Mouse (Mus musculus): ENCODE measurements around the gene Unc13d.

Gene Unc13d

DNA sequence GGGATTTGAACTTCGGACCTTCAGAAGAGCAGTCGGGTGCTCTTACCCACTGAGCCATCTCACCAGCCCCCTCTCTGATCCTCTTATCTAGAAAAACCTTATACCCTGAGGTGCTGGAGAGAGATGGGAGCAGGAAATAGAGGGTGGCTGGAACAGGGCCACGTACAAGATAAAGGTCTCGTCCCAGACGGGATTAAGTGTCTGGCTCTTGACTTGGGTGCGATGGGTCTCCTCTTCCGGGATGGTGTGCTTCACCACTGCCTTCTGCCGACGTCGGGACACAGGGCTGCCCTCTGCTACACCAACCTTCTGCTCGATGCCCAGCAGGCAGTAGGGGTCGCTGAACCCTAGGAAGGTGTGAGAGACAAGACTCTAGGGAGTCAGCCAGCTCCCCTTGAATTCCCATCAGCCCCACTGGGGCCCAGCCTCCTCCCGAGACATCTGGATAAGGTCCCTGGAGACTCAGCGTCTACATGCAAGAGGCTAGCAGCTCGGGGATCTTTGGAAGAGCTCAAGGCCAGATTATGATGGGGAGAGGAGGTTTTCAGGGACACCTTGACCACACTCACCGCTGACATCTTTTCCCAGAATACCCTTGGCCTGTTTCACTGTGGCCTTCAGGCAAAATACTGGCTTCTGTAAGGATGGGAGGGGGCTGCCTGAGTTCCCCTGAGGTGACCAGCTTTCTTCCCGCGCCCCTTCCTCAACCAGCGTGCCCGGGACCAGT is 2.1 kb downstream of the Unc13d start:
- DNase-seq, result no peak

DNA sequence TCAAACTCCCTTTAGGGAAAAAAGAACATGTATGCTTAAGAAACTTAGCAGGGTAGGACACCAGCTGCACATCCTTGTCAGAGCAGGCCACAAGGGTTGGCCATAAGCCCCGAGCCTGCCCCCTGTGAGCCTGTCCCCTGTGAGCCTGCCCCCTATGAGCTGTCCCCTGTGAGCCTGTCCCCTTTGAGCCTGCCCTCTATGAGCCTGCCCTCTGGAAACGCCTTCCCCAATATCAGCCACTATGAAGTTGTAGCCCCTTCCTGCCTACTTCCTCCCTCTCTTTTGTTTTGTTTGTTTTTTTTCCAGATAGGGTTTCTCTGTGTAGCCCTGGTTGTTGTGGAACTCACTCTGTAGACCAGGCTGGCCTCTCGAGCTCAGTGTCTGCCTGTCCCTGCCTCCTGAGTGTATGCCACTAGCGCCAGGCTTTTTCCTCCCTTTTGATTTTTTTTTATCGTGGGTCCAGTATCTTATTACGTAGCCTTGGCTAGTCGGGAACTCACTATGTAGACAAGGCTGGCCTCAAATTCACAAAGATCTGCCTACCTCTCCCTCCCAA is 3.2 kb downstream of the Unc13d start:
- no peak for DNase-seq

DNA sequence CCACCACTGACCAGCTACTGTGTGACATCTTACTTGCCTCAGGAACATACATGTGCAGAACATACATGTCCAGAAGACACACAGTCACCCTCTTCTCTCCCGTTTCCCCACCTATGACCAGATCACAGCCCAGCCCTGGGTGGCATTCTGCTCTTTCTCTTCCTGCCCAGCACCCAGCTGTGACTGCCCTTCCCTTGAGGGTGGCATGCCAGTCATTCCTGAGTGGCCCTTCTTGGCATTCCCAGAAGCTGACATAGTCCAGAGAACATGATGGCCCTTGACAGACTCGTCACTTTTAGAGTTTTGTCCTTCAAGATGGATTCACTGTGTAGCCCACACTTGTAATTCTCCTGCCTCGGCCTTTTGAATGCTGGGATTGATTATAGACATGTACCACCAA is 5.2 kb downstream of the Unc13d start:
- no peak for DNase-seq

DNA sequence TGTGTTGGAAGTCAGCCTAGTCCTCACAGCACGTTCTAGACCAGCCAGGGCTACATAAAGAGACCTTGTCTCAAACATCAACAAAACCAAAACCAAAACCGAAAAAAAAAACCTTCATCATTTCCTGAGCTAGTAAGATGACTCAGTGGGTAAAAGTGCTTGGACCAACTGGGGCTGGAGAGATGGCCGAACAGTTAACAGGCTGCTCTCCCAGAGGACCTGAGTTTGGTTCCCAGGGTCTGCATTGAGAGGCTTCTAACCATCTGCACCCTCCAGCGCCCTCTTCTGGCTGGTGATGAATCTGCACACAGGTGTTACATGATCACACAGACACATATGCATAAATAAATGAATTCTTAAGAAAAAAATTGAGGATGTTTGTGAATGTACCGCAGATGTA is 6.3 kb downstream of the Unc13d start:
- DNase-seq, result no peak

DNA sequence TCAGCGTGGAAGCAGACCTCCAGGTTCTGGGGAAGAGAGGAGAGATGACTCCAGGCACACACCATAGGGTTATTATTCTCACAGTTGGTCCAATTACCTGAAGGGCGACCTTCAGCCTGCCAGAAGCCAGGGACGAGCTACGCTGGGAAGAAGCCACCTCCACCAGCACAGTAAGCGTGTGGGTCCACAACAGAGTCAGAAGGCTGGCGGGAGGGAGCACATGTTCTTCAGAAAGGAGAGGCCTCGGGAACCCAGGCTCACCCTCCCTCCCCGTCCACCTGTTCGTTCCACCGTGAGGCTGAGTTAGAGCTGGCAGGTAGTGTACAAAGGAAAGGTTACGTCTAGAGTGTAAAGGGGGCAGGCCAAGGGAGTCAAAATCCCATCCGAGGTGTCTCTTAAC is 12.4 kb downstream of the Unc13d start:
- no peak for DNase-seq

DNA sequence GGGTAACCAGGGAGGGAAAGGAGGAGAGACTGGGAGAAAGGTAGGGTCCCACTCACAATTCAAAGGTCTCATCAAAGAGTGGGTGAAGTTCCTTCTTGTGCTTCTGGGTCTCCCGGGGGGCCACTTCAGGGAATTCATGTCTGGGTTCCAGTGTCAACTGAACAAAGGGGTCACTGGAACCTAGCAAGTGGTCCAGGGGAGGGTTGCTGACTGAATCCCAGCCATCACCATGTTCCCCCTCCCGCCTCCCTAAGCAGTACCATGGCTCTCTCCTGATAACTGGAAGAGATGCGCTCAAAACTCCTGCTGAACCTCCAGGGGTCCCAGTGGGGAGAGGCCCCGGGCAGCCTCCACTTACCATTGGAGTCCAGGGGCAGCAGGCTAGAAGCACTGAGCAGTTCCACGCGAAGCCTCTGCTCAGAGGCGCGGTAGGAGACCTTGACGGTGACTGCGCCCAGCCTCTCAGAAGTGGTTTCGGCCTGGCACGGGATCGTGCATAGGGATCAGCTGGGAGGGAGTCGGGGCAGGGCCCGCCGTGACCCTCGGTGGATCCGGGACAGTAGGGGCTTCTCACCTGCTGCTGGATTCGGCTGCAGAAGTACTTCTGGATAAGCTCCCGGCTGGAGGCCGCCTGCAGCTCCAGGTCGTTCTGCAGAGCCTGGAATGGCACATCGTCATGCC is 13.4 kb downstream of the Unc13d start:
- DNase-seq, result no peak

DNA sequence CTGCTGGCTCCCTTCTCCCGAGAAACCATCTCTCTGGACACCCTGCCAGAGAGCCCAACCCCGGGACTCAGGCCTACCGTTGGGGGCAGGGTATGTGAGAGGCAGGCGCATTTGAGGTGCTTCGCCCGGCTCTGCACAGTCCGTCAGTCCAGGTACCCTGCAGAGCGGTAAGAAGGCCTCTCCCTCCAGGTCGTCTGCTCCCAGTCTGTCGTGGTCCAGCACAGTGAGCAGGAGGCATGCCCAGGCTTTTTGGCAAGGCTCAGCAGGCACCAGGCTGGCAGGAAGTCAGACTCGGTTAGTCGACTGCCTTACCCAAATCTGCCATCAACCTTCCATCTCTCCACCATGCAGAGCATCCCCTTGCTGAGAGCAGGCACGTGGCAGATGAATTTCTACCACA is 14.2 kb downstream of the Unc13d start:
- no peak for DNase-seq

DNA sequence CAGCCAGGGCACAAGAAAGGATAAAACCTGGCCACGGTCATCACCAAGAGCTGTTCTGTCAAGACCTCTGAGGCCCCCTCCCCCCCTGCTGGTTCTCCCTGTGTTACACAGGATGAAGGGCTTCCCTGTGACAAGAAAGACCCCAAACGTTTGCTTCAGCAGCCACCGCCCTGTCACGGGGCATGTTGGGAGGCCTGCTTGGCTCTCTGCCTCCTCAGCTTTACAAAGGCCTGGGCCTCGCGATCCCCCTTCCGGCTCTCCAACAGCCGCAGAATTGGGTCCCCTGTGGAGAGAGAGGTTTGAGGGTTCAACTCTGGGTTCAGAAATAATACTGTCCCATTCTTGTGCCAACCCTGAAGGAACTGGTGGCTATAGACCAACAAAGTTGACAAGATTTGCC is 15.2 kb downstream of the Unc13d start:
- no peak for DNase-seq

DNA sequence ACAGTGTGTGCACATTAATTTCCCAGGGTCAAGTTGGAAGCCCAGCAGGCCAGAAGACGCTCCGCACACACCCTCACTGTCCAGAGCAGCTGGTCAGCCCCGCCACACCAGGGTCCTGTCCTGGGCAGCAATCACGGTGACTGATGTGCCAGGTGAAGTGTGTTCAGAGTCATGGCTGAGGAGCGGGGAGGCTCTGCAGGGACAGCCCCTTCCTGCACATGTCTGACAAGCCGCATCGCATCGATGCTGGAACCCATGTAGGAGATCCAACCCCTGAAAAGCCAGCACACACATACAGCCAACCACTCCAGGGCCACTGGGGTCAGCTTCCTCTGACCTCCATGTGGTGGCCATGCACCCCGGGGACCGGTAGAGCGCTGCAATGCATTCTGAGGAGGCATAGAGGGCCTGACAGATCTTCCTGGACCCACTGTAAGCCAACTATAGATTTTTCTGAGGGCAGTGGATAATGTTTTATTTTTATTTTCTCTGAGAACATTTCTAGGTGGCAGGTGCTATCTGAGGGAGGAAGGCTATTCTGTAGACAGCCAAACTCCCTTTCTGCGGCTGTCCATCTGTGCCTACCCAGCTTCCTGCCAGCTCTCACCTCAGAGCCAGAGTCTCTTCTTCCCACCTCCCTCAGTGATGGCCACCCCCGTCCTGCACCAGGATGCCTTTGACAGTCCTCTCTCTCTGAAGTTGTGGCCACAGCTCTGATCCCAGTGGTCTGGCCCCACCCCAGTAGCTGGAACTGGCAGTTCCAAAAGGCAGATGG is 15.9 kb downstream of the Unc13d start:
- DNase-seq, result no peak

DNA sequence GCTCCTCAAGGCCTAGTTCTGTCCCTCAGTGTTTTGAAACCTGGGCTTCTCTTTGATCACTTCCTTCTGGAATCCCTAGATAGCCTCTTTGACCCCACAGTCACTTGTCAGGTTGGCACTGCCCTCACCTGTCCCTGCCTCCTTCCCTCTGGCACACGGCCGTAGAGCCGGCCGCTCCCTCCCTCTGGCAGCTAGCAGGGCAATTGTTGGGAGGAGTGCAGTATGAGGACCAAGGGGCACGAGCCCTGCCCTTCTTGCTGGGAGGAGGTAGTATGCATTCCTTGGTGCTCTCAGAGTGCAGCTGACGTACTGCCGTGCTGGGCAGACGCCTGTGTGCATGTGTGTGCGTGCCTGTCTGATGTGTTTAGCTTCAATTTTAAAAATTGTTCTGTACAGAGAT is 17.2 kb downstream of the Unc13d start:
- DNase-seq, result no peak

DNA sequence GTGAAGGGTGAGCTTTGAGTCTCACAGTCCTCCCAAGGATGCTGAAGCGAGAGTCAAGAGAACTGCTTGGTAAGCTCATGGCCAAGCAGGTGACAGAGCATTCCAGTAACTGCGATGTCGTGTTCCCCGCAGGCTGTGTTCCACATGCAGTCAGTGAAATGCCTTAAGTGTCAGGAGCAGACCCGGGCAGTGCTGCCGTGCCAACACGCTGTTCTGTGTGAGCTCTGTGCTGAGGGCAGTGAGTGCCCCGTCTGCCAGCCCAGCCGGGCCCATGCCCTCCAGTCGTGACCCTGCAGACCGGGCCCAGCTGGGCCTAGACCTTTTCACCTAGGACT is 18.1 kb downstream of the Unc13d start:
- no peak for DNase-seq

DNA sequence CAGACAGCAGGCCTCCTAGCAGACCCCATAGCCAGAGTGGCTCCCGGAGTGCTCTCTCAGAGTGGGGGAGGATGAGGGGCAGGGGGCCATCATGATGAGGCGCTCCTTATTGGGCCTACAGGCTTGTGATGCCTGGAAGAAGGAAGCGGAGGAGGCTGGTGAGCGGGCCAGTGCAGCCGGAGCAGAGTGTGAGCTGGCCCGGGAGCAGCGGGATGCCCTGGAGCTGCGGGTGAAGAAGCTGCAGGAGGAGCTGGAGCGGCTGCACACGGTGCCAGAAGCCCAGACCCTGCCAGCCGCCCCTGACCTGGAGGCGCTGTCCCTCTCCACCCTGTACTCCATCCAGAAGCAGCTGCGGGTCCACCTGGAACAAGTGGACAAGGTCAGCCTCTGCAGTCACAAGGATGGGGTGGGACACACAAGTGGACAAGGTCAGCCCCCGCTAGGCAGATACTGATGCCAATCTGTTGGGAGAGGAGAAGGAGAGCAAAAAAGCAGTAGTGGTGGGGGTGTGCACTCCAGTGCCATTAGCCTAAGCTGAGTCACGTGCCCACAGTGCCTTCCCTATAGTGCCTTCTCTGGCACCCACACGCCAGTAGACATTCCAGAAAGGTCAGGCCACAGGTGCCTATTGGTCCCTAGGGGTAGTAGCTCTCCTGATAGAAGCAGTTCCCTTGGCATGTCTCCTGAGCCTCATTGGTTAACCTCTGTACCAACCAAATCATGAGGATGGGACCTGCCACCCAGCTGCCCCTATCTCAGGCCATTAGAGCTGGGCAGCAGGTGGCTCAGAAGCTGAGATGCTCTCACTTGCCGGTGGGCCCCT is 18.7 kb downstream of the Unc13d start:
- no peak for DNase-seq

DNA sequence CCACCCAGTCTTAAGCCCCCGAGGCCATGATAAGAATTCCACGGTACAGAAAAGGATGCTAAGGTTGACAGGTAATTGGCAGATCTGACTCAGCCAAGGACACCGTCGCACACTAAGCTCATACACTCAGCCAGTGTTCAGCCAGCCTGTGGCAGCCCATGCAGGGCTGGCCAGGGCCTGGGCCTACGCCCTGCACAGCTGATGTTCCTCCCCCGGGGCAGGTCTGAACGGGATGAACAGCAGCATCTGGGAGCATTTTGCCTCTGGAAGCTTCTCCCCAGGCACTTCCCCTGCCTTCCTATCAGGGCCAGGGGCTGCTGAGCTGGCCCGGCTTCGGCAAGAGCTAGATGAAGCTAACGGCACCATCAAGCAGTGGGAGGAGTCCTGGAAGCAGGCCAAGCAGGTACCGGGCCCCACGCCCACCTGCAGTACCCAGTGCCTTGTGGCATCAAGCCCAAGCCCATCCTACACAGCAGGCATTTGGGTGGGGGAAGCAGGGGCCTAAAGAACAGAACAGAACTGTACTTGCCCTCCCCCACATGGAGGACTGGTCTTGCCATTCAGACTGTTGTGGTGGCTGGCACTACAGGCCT is 19.6 kb downstream of the Unc13d start:
- DNase-seq, result no peak

DNA sequence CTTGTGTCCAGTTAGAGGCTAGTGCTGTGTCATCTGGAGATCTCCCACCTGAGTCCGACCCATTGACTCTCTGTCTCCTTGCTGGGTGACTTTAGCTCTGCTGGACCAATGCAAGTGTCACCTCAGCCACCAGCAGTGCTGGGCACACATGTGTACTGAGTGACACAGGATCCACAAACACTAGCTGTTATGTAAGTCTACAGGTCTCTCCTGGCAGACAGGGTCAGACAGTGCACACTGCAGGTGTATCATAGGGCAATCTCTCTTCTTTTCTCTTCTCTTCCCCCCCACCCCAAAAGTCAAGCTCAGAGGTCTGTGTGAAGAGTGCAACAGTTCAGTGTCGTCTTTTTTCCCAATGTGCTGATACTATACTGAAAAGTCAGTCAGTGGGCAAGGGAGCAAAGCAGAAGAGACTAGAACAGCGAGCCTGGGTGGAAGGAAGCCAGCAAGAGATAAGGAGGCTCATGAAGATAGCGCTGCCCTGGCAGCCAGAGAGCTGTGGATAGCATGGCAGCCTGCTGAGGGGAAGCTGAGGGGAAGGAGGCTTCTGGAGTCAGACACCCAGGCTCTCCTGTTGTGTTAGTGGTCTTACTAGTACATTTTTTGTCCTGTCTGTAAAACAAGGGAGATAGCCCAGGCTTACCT is 20.4 kb downstream of the Unc13d start:
- DNase-seq, result no peak

DNA sequence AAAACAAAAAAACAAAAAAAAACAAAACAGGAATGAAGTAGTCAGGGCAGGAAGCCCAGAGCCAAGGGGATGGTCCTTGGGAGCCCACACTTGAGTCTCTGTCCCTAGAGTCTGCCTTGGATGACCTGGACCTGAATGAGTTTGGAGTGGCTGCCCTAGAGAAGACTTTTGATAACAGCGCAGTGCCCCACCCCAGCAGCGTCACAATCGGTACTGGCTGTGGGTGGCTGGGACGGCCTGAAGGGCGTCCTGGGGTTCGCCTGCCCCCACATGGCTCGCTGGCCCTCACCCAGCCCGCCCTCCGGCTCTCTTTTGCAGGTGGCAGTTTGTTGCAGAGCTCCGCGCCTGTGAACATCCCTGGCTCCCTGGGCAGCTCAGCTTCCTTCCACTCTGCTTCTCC is 21.9 kb downstream of the Unc13d start:
- no peak for DNase-seq

DNA sequence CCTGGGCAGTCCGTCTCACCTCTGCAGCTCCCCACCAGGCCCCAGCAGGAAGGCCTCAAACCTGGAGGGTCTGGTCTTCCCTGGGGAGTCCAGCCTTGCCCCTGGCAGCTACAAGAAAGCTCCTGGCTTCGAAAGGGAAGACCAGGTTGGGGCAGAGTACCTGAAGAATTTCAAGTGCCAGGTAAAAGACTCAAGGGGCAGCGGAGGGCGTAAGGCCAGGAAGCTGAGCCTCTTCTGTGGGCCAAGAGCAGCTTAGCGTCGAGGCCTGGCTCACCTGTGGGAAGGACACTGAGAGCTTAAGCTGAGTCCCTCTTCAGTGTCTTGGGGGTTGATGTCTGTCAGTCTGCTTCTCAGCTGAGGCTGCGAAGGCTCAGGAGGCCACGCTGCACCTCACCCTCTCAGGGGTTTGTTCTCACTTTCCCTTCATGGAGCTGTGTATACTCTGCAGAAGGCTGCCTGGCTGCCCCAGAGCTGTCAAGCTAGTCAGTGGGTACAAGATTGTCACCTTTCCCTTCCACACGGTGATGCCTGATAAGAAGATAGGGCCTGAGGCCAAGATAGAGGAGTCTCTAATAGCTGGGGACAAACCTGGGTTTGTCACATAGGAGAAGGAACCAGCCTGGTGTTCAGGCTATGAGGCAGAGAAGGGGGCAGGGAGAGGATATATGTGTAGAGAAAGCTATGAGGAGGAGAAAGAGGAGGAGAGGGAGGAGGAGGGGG is 24.1 kb downstream of the Unc13d start:
- DNase-seq, result no peak

DNA sequence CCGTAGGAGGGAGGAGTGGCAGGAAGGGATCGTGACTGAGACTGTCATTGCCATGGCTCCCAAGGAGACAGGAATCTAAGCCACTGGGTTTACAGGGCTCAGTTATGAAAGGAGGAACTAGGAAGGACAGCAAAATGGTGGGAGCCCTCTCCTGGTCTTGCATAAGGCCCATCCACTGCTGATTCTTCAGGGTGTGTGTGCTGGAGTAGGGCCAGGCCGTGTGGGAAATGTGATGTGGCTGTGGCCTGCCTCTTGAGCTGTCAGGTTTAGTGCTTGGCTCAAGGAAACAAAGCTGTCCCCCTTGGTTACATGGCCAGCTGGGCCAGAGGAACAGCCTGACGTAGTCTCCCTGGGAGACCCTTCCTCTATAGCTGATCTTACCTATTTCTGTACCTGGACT is 27.6 kb downstream of the Unc13d start:
- DNase-seq, result no peak

DNA sequence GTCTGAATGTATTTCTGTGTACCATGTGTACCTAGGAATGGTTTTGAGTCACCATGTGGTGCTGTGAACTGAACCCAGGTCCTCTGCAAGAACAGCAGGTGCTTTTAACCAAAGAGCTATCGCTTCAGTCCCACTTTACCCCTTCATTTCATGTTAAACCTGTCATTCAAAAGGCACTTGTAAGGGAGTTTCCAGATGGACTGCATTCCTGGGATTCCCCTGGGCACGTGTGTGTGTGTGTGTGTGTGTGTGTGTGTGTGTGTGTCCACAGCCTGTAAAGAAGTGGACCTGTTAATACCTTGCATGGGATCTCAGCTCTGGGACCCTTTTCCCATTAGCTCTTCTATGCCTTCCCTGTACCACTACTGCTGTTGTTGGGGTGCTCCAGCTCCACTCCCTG is 28.2 kb downstream of the Unc13d start:
- DNase-seq, result no peak

DNA sequence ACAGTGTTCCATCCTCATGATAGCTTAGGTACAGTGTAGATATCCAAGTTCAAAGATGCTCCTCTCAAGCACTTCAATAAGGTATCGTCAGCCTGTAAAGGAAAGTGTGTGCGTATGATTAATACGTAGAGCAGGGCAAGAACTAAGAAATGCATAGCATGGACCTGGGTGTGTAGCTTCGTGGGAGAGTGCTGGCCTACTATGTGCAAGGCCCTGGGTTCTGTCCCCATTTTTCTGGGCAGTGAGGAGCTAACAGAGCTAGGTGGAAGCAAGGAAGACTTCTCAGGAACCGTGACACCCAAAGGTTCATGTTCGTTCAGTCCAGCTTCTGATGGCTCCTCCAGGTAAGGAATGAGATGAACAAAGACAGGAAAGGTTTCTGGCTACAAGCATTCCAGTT is 32.6 kb downstream of the Unc13d start:
- DNase-seq, result no peak

DNA sequence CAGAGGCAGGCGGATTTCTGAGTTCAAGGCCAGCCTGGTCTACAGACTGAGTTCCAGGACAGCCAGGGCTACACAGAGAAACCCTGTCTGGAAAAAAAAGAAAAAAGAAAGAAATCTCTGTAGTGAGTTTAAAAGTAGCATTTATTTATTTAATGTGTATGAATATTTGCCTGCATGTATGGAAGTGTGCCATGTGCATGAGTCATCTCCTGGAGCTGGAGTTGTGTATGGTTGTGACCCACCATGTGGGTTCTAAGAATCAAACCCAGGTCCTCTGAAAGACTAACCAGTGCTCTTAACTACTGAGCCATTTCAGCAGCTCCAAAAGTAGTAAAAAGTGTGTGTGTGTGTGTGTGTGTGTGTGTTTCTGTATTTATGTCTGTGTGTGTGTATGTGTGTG is 34.5 kb downstream of the Unc13d start:
- no peak for DNase-seq

DNA sequence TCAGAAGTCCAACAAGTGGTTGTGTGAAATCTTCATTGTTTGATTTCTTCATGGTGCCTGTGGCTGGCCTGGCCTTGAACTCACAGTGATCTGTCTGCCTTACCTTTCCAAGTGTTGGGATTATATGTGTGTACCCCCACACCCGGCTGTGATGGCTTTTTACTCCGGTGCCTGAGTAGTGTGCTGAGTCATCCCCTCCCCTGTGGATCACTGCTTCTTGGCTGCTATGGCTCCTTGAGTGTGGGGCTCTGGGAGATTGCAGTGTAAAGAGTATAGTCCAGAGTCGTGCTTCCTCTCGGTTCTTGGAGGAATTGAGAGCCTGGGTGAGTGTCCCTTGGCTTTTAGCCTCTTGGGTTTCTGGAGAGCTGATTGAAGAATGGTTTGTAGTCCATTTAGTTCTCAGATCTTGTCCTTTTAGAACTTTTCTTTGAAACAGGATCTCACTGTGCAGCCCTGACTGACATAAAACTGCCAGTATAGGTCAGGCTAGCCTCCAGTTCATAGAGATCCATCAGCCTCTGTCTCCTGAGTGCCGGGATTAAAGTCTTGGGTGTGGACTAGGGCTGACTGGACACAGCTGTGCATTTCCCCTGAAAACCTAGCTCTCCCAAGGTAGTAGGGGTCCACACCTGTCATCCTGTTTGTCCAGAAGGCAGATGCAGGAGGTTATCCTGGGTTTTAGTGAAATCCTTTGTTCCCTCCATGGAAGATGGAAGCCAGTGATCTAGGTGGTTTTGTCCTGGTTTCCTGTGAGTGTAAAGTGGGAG is 35.2 kb downstream of the Unc13d start:
- no peak for DNase-seq
